Mouse (Mus musculus): Measurements from ENCODE around the gene Sys1. TPM values are rescaled to one million over a fixed set of nuclear protein-coding genes. Genes with fewer than 3 reads are reported as not detected.

Sys1 gene
- total RNA-seq, 1 experiment from 2014 or later: 17.0 TPM

DNA sequence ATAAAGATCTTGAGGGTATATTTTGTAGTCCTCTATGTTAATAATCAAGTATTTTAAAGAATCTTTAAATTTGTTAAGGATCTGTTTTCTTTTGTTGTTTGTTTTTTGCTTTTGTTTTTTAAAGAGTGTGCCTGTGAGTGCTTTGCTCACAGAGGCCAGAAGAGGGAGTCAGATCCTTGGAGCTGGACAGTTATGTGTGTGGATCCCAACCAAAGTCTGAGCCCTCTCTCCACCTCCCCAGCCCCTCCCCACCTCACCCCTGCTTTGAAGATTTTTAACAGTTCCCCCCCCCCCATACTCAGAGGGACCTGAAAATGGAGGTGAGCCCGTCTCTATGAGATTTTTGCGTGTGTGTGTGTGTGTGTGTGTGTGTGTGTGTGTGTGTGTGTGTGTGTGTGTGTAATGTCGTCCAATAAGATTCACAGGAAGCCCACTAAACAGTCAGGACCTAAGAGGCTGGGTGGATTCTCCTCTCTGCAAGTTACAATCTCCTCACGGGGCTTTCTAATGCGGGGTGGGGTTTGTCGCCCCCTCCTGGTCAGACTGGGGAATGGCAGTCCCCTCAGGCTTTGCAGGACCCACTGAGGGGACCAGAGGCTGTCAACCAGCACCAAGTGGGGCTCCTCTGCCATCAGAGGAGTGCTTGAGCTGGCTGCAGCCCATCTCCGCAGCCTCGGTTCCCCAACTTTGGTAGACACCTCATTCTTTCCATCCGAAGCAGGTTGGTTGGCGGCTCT lies 60.9 kb downstream of the Sys1 start:
- ATAC-seq (replicated peaks; ENCODE audit: insufficient number of reproducible peaks, low FRiP score, low TSS enrichment, poor library complexity, severe bottlenecking): peak; percentile 58; the same call in 1 of the 2 replicates

DNA sequence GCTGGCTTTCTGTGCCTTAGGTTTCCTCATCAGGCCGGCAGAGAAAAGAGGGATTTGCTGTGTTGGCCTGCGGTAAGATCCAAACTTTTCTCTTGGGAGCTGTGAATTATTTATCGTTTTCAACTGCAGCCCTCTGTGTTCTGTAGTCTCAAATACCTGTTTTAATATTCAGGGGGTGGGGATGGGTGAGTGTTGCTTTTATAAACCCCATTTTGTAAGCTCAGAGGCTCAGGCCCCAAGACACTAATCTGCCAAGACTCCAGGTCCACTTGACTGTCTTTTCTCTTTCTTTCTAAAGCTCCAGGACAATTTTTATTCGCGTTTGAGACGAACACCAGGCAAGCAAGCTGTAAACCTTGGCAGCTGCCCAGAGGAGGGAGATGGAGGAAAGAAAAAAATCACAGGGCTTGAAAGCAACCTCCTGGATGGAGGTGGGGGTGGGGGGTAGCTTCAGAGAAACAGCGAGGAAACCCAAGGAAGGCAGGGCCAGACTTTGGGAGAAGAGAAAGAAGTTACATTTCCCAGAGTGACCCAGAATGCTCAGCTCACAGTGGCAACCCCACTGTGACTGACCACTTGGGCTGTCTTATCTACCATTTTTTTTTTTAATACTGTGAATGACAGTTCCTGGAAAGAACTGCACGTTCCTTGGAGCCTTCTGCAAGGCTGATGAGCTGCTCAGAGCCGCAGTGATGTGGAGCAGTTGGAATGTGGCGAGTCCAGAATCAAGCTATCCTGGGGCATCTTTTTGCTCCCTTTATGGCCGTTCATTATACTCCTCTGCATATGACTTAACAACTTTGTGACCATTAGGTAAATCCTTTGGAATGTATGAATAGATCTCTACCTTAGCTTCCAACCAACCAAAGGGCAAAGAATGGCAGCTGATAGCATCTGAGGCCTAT lies 61.8 kb downstream of the Sys1 start:
- no peak for ATAC-seq (replicated peaks; ENCODE audit: insufficient number of reproducible peaks, low FRiP score, low TSS enrichment, poor library complexity, severe bottlenecking)

DNA sequence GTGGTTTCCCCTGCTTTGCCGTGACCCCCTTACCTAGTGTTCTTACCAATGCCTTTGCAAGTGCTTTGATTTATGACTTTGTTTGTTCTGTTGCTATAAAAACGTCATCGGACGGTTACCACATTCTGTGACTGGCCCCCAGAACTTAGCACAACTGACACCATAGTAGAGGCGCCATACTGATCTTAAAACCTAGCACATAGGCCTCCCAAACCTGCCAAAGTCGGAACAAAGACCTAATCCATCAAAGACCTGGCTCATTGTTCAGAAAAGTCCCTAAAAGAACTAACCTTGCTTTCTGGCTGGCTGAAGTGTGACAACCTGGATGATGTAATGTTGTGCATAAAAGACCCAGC lies 62.4 kb downstream of the Sys1 start:
- ATAC-seq (replicated peaks; ENCODE audit: insufficient number of reproducible peaks, low FRiP score, low TSS enrichment, poor library complexity, severe bottlenecking): no peak

DNA sequence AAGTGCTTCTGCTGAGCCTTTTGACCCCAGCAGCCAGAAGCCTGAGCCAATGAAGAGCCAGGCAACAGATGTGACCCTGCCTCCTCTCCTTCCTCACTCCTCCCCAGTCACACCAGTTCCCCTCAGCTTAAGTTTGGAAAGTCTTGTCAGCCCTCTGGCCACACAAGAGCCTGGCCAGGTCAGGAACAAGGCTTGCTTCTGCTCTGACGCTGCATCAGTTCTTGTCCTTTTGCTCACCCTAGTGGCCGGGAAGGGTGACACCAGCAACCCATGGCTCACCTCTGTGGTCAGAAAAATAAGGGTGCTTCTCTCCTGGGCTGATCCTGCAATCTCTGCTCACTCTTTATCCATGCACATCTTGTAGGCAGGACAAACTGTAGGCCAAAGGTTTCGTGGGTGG lies 64.0 kb downstream of the Sys1 start:
- ATAC-seq (replicated peaks; ENCODE audit: insufficient number of reproducible peaks, low FRiP score, low TSS enrichment, poor library complexity, severe bottlenecking): peak; percentile 69

DNA sequence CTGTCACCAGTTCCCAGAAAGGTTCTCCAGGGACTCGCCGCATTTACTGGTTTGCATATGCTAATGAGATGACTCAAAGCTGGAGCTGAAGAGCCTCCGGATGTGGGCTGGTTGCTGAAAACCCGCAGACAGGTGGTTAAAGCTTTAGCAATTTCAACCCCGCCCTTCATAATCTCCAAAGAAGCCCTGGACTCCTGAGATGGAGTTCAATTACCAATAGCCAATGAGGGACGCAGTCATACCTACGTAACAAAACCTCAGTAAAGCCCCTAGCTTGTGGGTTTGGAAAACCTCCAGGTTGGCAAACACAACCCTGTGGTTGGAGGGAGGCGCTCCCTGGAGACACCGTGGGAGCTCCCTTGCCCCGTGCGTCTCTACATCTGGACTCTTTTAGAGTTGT lies 65.1 kb downstream of the Sys1 start:
- peak; percentile 80 for ATAC-seq (replicated peaks; ENCODE audit: insufficient number of reproducible peaks, low FRiP score, low TSS enrichment, poor library complexity, severe bottlenecking)

DNA sequence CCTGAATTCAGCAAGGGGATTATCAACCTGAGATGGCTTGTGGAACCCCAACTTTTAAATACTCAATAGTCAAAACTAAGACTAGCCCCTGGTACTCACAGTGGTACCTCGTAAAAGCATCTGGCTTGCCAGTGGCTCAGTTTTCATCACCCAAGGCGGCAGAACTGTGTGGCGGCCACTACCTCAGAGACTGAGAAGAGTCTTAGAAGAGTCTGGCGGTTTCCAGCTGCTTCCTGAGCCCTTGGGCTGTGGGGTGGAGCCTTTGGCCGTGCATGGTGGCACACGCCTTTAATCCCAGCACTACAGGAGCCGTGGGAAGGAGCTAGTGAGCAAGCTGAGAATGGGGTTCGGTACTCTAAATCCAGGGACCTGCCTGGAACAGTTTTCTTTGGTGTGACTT lies 65.5 kb downstream of the Sys1 start:
- 0 out of 2 replicates have a peak, but pooled peaks have one; percentile 11 for ATAC-seq (replicated peaks; ENCODE audit: insufficient number of reproducible peaks, low FRiP score, low TSS enrichment, poor library complexity, severe bottlenecking)

DNA sequence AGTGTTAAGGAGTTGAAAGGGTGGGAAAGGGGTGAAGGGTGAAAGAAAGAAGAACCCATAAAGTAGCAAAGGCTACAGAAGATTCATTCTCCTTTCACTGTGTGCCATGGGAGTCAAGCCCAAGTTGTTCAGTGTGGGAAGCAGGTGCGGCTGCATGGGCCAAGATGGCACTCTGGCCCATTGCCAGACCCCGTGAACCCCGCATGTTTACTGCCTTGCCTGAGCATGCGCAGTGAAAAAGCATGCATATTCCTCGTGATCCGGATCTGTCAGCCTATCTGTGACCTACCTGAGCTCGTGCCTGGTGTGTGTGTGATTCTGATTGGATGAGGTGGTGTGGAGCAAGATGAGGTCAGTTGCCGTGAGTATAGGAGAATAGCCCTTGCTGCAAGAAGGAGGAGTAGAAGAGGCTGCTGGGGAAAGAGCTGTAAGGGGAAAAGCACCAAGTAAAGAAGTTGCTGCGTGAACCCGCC lies 66.6 kb downstream of the Sys1 start:
- ATAC-seq (replicated peaks; ENCODE audit: insufficient number of reproducible peaks, low FRiP score, low TSS enrichment, poor library complexity, severe bottlenecking): no peak

DNA sequence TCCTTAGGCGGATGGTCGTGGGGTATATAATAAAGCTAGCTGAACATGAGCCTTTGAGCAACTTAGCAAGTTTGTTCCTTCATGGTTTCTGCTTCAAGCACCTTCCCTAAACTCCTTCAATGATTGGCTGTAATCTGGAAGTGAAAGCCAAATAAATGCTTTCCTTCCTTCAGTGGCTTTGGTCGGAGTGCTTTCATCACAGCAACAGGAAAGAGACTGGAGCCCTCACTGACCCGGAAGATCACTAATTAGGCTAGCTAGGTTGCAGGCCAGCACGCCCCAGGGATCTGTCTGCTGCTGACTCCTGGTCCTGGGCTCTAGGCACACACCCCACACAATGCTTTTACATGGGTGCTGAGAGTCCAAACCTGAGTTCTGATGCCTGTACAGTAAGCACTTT lies 71.8 kb downstream of the Sys1 start:
- ATAC-seq (replicated peaks; ENCODE audit: insufficient number of reproducible peaks, low FRiP score, low TSS enrichment, poor library complexity, severe bottlenecking): no peak

Other genes starting within 250 kb of the Sys1 start
- gene Wfdc15b, start 235.3 kb upstream of the Sys1 start, total RNA-seq (2017): not detected in 3 replicates
- 1.1 to 1.6 TPM in 2 of 3 replicates, not detected in the other for gene Svs2, start 218.5 kb upstream of the Sys1 start, total RNA-seq (2017)
- gene Svs3b, start 200.3 kb upstream of the Sys1 start, total RNA-seq (2017): not detected in 3 replicates
- gene Svs4, start 178.5 kb upstream of the Sys1 start, total RNA-seq (2017): not detected in 3 replicates
- not detected in 3 replicates for gene Svs3a, start 167.7 kb upstream of the Sys1 start, total RNA-seq (2017)
- not detected in 3 replicates for gene Svs6, start 140.2 kb upstream of the Sys1 start, total RNA-seq (2017)
- not detected in 3 replicates for gene Svs5, start 124.2 kb upstream of the Sys1 start, total RNA-seq (2017)
- gene Slpi, start 67.9 kb upstream of the Sys1 start, total RNA-seq (2017): 7.4 to 25.2 TPM (median 20.6 TPM) in 3 replicates
- not detected in 3 replicates for gene Rbpjl, start 53.8 kb upstream of the Sys1 start, total RNA-seq (2017)
- gene Matn4, start 51.8 kb upstream of the Sys1 start, total RNA-seq (2017): not detected in 3 replicates
- gene Sdc4, start 13.1 kb upstream of the Sys1 start, total RNA-seq (2017): 14.1 to 26.0 TPM (median 16.6 TPM) in 3 replicates
- 4.9 TPM in 1 of 3 replicates, not detected in the others for gene Gm20458, start 4.0 kb downstream of the Sys1 start, total RNA-seq (2017)
- 0.68 TPM in 1 of 3 replicates, not detected in the others for gene Trp53tg5, start 16.8 kb downstream of the Sys1 start, total RNA-seq (2017)
- 3.1 to 12.6 TPM (median 7.4 TPM) in 3 replicates for gene Dbndd2, start 29.1 kb downstream of the Sys1 start, total RNA-seq (2017)
- 12.6 to 37.4 TPM (median 13.3 TPM) in 3 replicates for gene Pigt, start 40.6 kb downstream of the Sys1 start, total RNA-seq (2017)
- 1.4 TPM in 1 of 3 replicates, not detected in the others for gene Wfdc2, start 105.4 kb downstream of the Sys1 start, total RNA-seq (2017)
- not detected in 3 replicates for gene Spint3, start 116.5 kb downstream of the Sys1 start, total RNA-seq (2017)
- 0.87 TPM in 1 of 3 replicates, not detected in the others for gene Wfdc6a, start 128.5 kb downstream of the Sys1 start, total RNA-seq (2017)
- not detected in 3 replicates for gene Eppin, start 136.6 kb downstream of the Sys1 start, total RNA-seq (2017)
- gene Wfdc6b, start 156.6 kb downstream of the Sys1 start, total RNA-seq (2017): not detected in 3 replicates
- gene Wfdc8, start 156.7 kb downstream of the Sys1 start, total RNA-seq (2017): not detected in 3 replicates
- gene Wfdc16, start 181.8 kb downstream of the Sys1 start, total RNA-seq (2017): not detected in 3 replicates
- not detected in 3 replicates for gene Wfdc10, start 199.1 kb downstream of the Sys1 start, total RNA-seq (2017)
- gene Wfdc9, start 199.6 kb downstream of the Sys1 start, total RNA-seq (2017): not detected in 3 replicates
- not detected in 3 replicates for gene Wfdc11, start 217.1 kb downstream of the Sys1 start, total RNA-seq (2017)
- gene Wfdc13, start 228.1 kb downstream of the Sys1 start, total RNA-seq (2017): not detected in 3 replicates
- gene Spint4, start 241.5 kb downstream of the Sys1 start, total RNA-seq (2017): not detected in 3 replicates

Data from monocyte, adult 5-6 weeks (primary cell).